Mouse (Mus musculus) c-Kit-positive CD71-positive TER-119-negative erythroid progenitor cells, embryonic 14.5 days (primary cell): ENCODE data around the gene Cmbl.

Experiments
- DNase-seq: peaks from one replicate; pipeline ENCODE4 v3.0.0-alpha.2; 2013; ENCODE audit warnings: low read depth

Gene Cmbl

GRCm38 (mm10) chr15:31583304-31584085 lies 18.3 kb downstream of the Cmbl start:
- no peak for DNase-seq

- DNase-seq, result no peak
These were observed 20.0 kb downstream of the Cmbl start for GRCm38 (mm10) chr15:31585238-31585637.

GRCm38 (mm10) chr15:31586088-31586487 lies 20.9 kb downstream of the Cmbl start:
- DNase-seq, result no peak

- DNase-seq, result peak; percentile 94
These were observed 21.3 kb downstream of the Cmbl start for GRCm38 (mm10) chr15:31586519-31586918.

GRCm38 (mm10) chr15:31587789-31588188 lies 22.6 kb downstream of the Cmbl start:
- DNase-seq, result no peak

GRCm38 (mm10) chr15:31588989-31589640 lies 23.9 kb downstream of the Cmbl start:
- no peak for DNase-seq

GRCm38 (mm10) chr15:31590176-31590575 lies 25.0 kb downstream of the Cmbl start:
- DNase-seq, result no peak

GRCm38 (mm10) chr15:31592531-31592930 lies 27.3 kb downstream of the Cmbl start:
- DNase-seq, result no peak

GRCm38 (mm10) chr15:31594260-31594659 lies 29.1 kb downstream of the Cmbl start:
- no peak for DNase-seq

GRCm38 (mm10) chr15:31595651-31596050 lies 30.5 kb downstream of the Cmbl start:
- DNase-seq, result no peak

- no peak for DNase-seq
These were observed 34.6 kb downstream of the Cmbl start for GRCm38 (mm10) chr15:31599834-31600233.

GRCm38 (mm10) chr15:31601279-31601645 lies 36.1 kb downstream of the Cmbl start:
- DNase-seq, result no peak

- DNase-seq, result peak; percentile 95
These were observed 36.6 kb downstream of the Cmbl start, which contains the start of the genes Cct5 and Fam173b for GRCm38 (mm10) chr15:31601646-31602374. TSS of gene Cct5 (minus strand) at chr15:31601804. TSS of gene Fam173b (plus strand) at chr15:31601852.

GRCm38 (mm10) chr15:31602426-31602825 lies 37.2 kb downstream of the Cmbl start:
- DNase-seq, result peak; percentile 64

- DNase-seq, result no peak
These were observed 37.9 kb downstream of the Cmbl start for GRCm38 (mm10) chr15:31603113-31603512.

- no peak for DNase-seq
These were observed 41.6 kb downstream of the Cmbl start for GRCm38 (mm10) chr15:31606821-31607220.

- no peak for DNase-seq
These were observed 45.8 kb downstream of the Cmbl start for GRCm38 (mm10) chr15:31611027-31611426.

- no peak for DNase-seq
These were observed 46.8 kb downstream of the Cmbl start for GRCm38 (mm10) chr15:31611976-31612375.

- DNase-seq, result no peak
These were observed 48.8 kb downstream of the Cmbl start for GRCm38 (mm10) chr15:31613826-31614453.

- no peak for DNase-seq
These were observed 49.5 kb downstream of the Cmbl start for GRCm38 (mm10) chr15:31614666-31615065.

GRCm38 (mm10) chr15:31617261-31617660 lies 52.1 kb downstream of the Cmbl start:
- no peak for DNase-seq

GRCm38 (mm10) chr15:31619521-31619920 lies 54.3 kb downstream of the Cmbl start:
- no peak for DNase-seq
